Mouse (Mus musculus): ENCODE measurements around the gene Gm49354. TPM values are rescaled to one million over a fixed set of nuclear protein-coding genes. Genes with fewer than 3 reads are reported as not detected.

Gm49354 gene
- polyA plus RNA-seq (2014; fragmentation: Nextera tagmentation; extraction: Ambion mirVana) = not detected in 2 replicates

DNA sequence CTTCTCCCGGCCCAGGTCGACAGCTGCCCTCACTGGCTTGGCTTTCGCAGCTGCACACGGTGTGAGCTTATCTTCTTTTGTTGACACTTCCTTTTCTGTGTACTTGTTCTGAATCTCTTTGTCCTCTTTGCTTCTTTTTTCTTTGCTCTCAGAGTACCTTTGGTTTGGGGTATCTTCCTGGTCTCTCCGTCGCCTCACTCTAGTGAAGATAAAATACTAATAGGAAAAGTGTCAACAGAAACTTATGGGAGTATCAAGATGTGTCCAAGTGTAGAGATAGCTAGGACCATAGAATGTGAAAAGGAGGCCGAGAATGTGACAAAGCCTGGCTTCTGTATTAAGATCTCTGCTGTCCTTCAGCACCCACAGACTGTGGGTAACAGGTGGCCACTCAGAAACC lies at the start of gene Gm49354:
Gene Gm49354, minus strand, starts transcription at position 101 of the 400 bp plus-strand sequence.
- H3K4me1 ChIP-seq (replicated peaks; ENCODE audit: control insufficient read depth, insufficient read depth, low read length) = no peaks in the 10 kb centered on the region
- H3K9me3 ChIP-seq (ENCODE audit: control insufficient read depth, low read length) = no peaks in the 10 kb centered on the region
- H3K27ac ChIP-seq (ENCODE audit: low read depth, low read length) = no peak within 1 kb of the TSS
- H3K4me2 ChIP-seq (replicated peaks; ENCODE audit: low read depth, low read length) = no peak within 1 kb of the TSS
- H3K9ac ChIP-seq (ENCODE audit: low read depth, low read length) = no peak within 1 kb of the TSS
- H3K36me3 ChIP-seq (ENCODE audit: control insufficient read depth, insufficient read depth, low read length) = peaks cover 11% of the 10 kb centered on the region
- H3K4me3 ChIP-seq (ENCODE audit: low read depth, low read length) = no peak within 1 kb of the TSS
- DNase-seq (ENCODE audit: low spot score) (no peak), ATAC-seq (ENCODE audit: low FRiP score) (no peak)
- WGBS = 90% methylated on average over 7 of the region's 7 CpGs
- H3K27me3 ChIP-seq (ENCODE audit: control insufficient read depth, insufficient read depth, low read length) = no peaks in the 10 kb centered on the region

DNA sequence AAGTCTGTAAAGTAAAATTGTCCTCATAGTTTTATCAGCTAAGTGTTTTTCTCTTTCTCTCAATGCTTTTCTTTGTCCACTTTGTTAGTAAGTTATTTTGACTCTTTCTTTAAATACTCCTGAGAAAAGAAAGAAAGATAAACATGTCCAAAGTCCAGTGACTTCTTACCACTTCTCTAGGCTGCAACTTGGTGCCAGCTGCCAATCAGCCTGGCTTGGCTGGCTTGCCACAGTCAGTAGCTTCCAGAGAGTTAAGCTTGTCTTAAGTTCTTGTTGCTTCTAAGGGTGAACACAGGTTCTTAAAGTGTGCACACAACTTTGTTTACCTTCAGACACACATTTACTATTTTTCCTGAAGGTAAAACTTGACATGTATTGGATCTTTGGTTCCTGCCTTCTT lies 43.9 kb upstream of the Gm49354 start:
- Histone ChIP-seq H3K4me2 (replicated peaks; ENCODE audit: low read depth, low read length) (no peak overlapping the region), H3K36me3 (ENCODE audit: control insufficient read depth, insufficient read depth, low read length) (no peaks in the 10 kb centered on the region), H3K9ac (ENCODE audit: low read depth, low read length) (no peak overlapping the region), H3K4me3 (ENCODE audit: low read depth, low read length) (no peak overlapping the region), H3K4me1 (replicated peaks; ENCODE audit: control insufficient read depth, insufficient read depth, low read length) (no peaks in the 10 kb centered on the region), H3K27ac (ENCODE audit: low read depth, low read length) (no peak overlapping the region), H3K9me3 (ENCODE audit: control insufficient read depth, low read length) (no peaks in the 10 kb centered on the region), H3K27me3 (ENCODE audit: control insufficient read depth, insufficient read depth, low read length) (no peaks in the 10 kb centered on the region)
- no peak for ATAC-seq (ENCODE audit: low FRiP score)
- DNase-seq (ENCODE audit: low spot score) = no peak

DNA sequence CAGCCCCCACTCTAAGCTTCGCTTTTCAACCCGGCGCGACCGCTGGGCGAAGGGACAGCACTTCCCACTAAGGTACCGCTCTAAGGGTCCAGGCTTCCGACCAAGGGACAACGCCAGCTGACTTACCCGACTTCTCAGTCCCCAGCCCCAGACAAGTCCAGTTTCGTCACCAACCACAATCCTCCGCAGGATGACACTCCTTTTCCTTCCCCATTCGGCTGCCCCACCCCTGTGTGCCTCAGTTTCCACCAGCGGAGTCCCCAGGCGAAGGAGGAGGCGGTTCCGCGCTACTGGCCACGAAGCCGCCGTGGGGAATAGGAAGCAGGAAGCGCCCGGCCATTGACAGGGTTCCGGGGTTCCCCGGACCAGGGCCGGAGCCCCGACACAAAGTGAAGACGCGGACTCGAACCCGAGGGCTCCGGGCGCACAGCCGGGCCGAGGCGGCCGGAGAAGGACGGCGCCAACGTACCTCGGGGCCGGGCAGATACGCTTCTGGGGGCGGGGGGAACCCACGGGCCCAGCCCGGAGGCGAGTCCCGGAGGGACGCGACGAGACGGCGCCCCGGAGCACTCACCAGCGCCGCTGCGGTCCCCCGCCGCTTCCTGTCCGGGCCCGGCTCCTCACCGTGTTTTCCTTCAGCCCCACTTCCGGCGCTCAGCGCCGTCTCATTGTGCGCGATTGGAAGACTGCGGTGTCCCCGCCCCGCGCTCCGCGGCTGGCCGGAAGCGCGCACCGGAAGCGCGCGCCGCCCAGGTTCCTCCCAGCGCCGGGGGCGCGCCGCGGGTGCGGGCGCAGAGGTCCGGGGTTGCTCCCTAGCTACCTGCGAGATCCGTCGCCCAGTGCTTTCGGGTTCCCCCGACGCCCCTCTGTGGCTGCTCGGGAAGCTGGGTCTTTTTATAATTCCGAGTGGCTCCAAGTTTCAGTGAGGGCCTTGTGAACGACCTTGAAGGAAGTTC lies 40.7 kb upstream of the Gm49354 start, which contains the start of gene Tut7:
Gene Tut7, minus strand, starts transcription at position 641 of the 956 bp plus-strand sequence.
- WGBS = under 1% methylated on average over 97 of the region's 100 CpGs
- H3K27ac ChIP-seq (ENCODE audit: low read depth, low read length) = peak within 1 kb of the TSS; percentile 75
- peak within 1 kb of the TSS; percentile 90 for H3K9ac ChIP-seq (ENCODE audit: low read depth, low read length)
- no peaks in the 10 kb centered on the region for H3K9me3 ChIP-seq (ENCODE audit: control insufficient read depth, low read length)
- no peaks in the 10 kb centered on the region for H3K36me3 ChIP-seq (ENCODE audit: control insufficient read depth, insufficient read depth, low read length)
- DNase-seq (ENCODE audit: low spot score) (peak; percentile 96), ATAC-seq (ENCODE audit: low FRiP score) (peak; percentile 97)
- H3K4me3 ChIP-seq (ENCODE audit: low read depth, low read length) = peak within 1 kb of the TSS; percentile 96
- H3K4me2 ChIP-seq (replicated peaks; ENCODE audit: low read depth, low read length) = peak within 1 kb of the TSS; percentile 61
- H3K27me3 ChIP-seq (ENCODE audit: control insufficient read depth, insufficient read depth, low read length) = no peaks in the 10 kb centered on the region
- H3K4me1 ChIP-seq (replicated peaks; ENCODE audit: control insufficient read depth, insufficient read depth, low read length) = no peaks in the 10 kb centered on the region

DNA sequence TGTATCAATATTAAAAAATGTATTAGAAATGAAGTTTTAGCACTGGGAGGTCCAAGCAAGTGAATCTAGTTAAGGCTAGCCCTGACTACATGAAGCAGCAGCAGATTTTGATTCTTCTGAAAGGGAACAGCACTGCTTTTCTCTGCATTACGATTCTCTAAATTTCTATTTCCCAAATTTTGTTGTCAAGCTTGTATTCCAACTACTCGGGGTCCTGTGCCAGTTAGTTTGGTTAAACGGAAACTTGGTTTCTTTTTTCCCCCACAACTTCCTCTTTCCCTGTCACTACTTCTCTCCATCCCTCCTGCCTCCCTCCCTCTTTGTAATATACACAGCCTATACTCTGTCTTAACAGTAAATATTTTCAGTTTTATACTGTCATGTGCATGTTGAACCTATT lies 38.8 kb upstream of the Gm49354 start:
- DNase-seq (ENCODE audit: low spot score) (no peak), ATAC-seq (ENCODE audit: low FRiP score) (no peak)
- Histone ChIP-seq H3K9ac (ENCODE audit: low read depth, low read length) (no peak overlapping the region), H3K27ac (ENCODE audit: low read depth, low read length) (no peak overlapping the region), H3K4me2 (replicated peaks; ENCODE audit: low read depth, low read length) (no peak overlapping the region), H3K4me1 (replicated peaks; ENCODE audit: control insufficient read depth, insufficient read depth, low read length) (no peaks in the 10 kb centered on the region), H3K36me3 (ENCODE audit: control insufficient read depth, insufficient read depth, low read length) (no peaks in the 10 kb centered on the region), H3K9me3 (ENCODE audit: control insufficient read depth, low read length) (no peaks in the 10 kb centered on the region), H3K27me3 (ENCODE audit: control insufficient read depth, insufficient read depth, low read length) (no peaks in the 10 kb centered on the region), H3K4me3 (ENCODE audit: low read depth, low read length) (no peak overlapping the region)
- 78% methylated on average over 3 of the region's 3 CpGs for WGBS

DNA sequence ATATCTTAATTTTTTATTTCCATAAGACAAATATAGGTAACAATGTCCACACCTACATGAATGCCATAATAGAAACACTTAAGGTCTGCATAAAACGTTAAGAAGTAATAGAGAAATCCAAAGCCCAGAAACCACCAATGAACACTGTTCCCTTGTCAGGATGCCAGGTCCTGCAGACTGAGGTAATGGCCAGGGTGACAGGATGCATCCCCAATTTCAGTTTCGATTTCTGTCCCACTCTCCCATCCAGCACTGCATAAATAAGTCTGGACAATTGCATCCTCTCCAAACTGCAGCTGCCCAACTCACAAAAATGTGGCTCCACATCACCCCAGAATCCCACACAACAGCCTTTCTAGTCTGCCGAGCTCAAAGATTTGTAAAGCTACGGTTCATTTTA lies 38.1 kb upstream of the Gm49354 start:
- no peaks in the 10 kb centered on the region for H3K36me3 ChIP-seq (ENCODE audit: control insufficient read depth, insufficient read depth, low read length)
- H3K4me3 ChIP-seq (ENCODE audit: low read depth, low read length) = no peak overlapping the region
- no peaks in the 10 kb centered on the region for H3K4me1 ChIP-seq (replicated peaks; ENCODE audit: control insufficient read depth, insufficient read depth, low read length)
- DNase-seq (ENCODE audit: low spot score) = no peak
- H3K27me3 ChIP-seq (ENCODE audit: control insufficient read depth, insufficient read depth, low read length) = no peaks in the 10 kb centered on the region
- H3K9me3 ChIP-seq (ENCODE audit: control insufficient read depth, low read length) = no peaks in the 10 kb centered on the region
- H3K9ac ChIP-seq (ENCODE audit: low read depth, low read length) = no peak overlapping the region
- 81% methylated on average over 4 of the region's 4 CpGs for WGBS
- no peak for ATAC-seq (ENCODE audit: low FRiP score)
- H3K4me2 ChIP-seq (replicated peaks; ENCODE audit: low read depth, low read length) = no peak overlapping the region
- no peak overlapping the region for H3K27ac ChIP-seq (ENCODE audit: low read depth, low read length)

DNA sequence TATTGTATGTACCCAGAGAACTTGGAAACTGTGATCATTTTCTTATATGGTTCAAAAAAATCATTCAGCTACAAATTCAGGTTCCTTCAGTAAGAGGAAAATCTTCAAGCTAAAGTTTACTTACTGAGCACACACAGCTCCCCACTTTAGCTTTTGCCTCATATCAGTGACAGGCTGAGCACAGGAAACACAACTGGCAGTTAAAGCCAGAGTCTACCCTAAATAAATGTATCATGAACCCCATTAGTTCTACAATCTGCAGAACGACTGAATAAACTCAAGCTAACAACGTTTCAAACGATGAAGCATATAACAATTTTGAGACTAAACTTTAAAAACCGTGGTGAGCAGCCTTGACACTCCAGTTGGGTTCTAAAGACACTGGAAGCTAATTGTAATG lies 35.3 kb upstream of the Gm49354 start:
- H3K27me3 ChIP-seq (ENCODE audit: control insufficient read depth, insufficient read depth, low read length) = no peaks in the 10 kb centered on the region
- no peak for ATAC-seq (ENCODE audit: low FRiP score)
- H3K9me3 ChIP-seq (ENCODE audit: control insufficient read depth, low read length) = no peaks in the 10 kb centered on the region
- H3K4me1 ChIP-seq (replicated peaks; ENCODE audit: control insufficient read depth, insufficient read depth, low read length) = no peaks in the 10 kb centered on the region
- no peak for DNase-seq (ENCODE audit: low spot score)
- H3K9ac ChIP-seq (ENCODE audit: low read depth, low read length) = no peak overlapping the region
- H3K4me3 ChIP-seq (ENCODE audit: low read depth, low read length) = no peak overlapping the region
- no peak overlapping the region for H3K27ac ChIP-seq (ENCODE audit: low read depth, low read length)
- no peak overlapping the region for H3K4me2 ChIP-seq (replicated peaks; ENCODE audit: low read depth, low read length)
- H3K36me3 ChIP-seq (ENCODE audit: control insufficient read depth, insufficient read depth, low read length) = 0 out of 2 replicates have a peak, but pooled peaks cover 2% of the 10 kb centered on the region
- 94% methylated on average over 4 of the region's 4 CpGs for WGBS

DNA sequence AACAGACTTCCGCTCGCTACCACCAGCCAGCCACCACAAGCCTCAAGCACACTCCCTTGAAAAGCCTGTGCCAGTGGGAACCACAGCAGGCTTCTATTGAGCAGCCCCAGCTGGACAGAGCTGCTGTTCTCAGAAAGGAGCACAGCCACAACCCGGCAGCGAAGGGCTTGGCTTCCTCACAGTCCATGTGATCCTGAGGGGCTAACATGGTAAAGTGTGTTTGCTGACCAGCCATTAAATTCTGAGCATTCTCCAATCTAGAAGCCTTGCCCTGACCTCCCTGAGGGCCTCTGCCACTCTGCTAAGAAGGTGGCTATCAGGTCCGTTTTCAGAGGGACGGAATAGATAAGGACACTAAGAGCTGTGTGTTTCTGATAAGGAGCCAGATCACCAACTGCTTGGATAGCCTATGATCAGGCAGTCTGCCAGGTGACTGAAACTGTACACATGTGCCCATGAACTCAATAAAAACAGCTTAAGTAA lies 32.1 kb upstream of the Gm49354 start:
- H3K9me3 ChIP-seq (ENCODE audit: control insufficient read depth, low read length) = no peaks in the 10 kb centered on the region
- peaks cover 8% of the 10 kb centered on the region for H3K36me3 ChIP-seq (ENCODE audit: control insufficient read depth, insufficient read depth, low read length)
- H3K9ac ChIP-seq (ENCODE audit: low read depth, low read length) = no peak overlapping the region
- no peaks in the 10 kb centered on the region for H3K4me1 ChIP-seq (replicated peaks; ENCODE audit: control insufficient read depth, insufficient read depth, low read length)
- H3K4me2 ChIP-seq (replicated peaks; ENCODE audit: low read depth, low read length) = no peak overlapping the region
- H3K27ac ChIP-seq (ENCODE audit: low read depth, low read length) = no peak overlapping the region
- ATAC-seq (ENCODE audit: low FRiP score) (no peak), DNase-seq (ENCODE audit: low spot score) (no peak)
- no peak overlapping the region for H3K4me3 ChIP-seq (ENCODE audit: low read depth, low read length)
- no peaks in the 10 kb centered on the region for H3K27me3 ChIP-seq (ENCODE audit: control insufficient read depth, insufficient read depth, low read length)
- 80% methylated on average over 6 of the region's 6 CpGs for WGBS

DNA sequence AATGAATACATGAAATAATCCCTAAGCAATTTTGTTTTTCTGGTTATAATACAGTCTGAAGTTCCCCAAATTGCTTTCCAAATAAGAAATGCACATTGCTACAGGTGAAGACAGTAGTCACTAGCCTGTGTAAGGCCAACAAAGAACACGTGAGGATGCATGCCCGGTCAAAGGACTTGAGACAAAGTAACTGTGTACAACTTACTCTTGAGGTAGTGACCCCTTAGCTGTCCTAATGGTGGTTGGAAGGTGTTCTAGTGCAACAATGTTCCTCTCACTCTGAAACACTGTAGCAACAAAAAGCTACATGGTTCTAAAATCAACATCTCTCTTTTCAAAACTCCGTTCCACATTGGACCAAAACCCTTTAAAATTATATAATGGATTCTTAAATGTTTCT lies 29.5 kb upstream of the Gm49354 start:
- no peaks in the 10 kb centered on the region for H3K9me3 ChIP-seq (ENCODE audit: control insufficient read depth, low read length)
- H3K4me1 ChIP-seq (replicated peaks; ENCODE audit: control insufficient read depth, insufficient read depth, low read length) = no peaks in the 10 kb centered on the region
- H3K9ac ChIP-seq (ENCODE audit: low read depth, low read length) = no peak overlapping the region
- H3K36me3 ChIP-seq (ENCODE audit: control insufficient read depth, insufficient read depth, low read length) = peaks cover 12% of the 10 kb centered on the region
- H3K4me3 ChIP-seq (ENCODE audit: low read depth, low read length) = no peak overlapping the region
- no peak overlapping the region for H3K4me2 ChIP-seq (replicated peaks; ENCODE audit: low read depth, low read length)
- no peaks in the 10 kb centered on the region for H3K27me3 ChIP-seq (ENCODE audit: control insufficient read depth, insufficient read depth, low read length)
- WGBS = 96% methylated on average over 3 of the region's 3 CpGs
- no peak for ATAC-seq (ENCODE audit: low FRiP score)
- H3K27ac ChIP-seq (ENCODE audit: low read depth, low read length) = no peak overlapping the region
- DNase-seq (ENCODE audit: low spot score) = no peak

DNA sequence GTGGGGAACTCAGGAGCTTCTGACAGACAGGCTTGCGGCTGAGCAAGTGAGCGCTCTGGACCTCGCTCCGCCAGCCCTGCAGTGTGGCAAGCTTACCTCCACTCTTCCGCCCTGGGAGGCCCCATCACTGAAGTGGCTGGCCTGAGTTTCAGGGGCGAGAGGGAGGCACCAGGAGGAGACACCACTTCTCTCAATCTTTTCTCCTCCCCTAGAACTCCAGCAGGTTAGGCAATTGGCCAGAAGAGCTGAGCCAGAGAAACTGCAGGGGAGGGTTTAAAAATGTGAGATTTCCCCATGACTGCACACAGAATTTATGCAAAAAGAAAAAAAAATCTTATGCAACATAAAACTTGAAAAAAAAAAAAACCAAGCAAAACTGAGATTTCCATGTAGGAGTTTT lies 19.0 kb upstream of the Gm49354 start:
- Histone ChIP-seq H3K27me3 (ENCODE audit: control insufficient read depth, insufficient read depth, low read length) (no peaks in the 10 kb centered on the region), H3K9ac (ENCODE audit: low read depth, low read length) (no peak overlapping the region), H3K9me3 (ENCODE audit: control insufficient read depth, low read length) (no peaks in the 10 kb centered on the region), H3K4me3 (ENCODE audit: low read depth, low read length) (no peak overlapping the region), H3K36me3 (ENCODE audit: control insufficient read depth, insufficient read depth, low read length) (peaks cover 31% of the 10 kb centered on the region), H3K27ac (ENCODE audit: low read depth, low read length) (no peak overlapping the region), H3K4me1 (replicated peaks; ENCODE audit: control insufficient read depth, insufficient read depth, low read length) (no peaks in the 10 kb centered on the region), H3K4me2 (replicated peaks; ENCODE audit: low read depth, low read length) (no peak overlapping the region)
- DNase-seq (ENCODE audit: low spot score) = no peak
- ATAC-seq (ENCODE audit: low FRiP score) = no peak
- 92% methylated on average over 6 of the region's 6 CpGs for WGBS

All from hindbrain, embryonic 11.5 days (tissue).